Mouse (Mus musculus) midbrain, embryonic 12.5 days (tissue): Measurements from ENCODE around the gene Dagla. TPM values are rescaled to one million over a fixed set of nuclear protein-coding genes. Genes with fewer than 3 reads are reported as not detected.

Experiments used
- ATAC-seq: fragments of 200-750 bp; cut with Nextera tagmentation; 2 replicates; pipeline ENCODE4 v1.8.0; 2017; ENCODE audit warnings: low read depth, moderate TSS enrichment, moderate library complexity; ENCODE audit not compliant: low FRiP score
- H3K27ac ChIP-seq: fragments of 300-500 bp; sonication (generic); replicated peaks from 2 replicates; pipeline ENCODE4 v1.5.1; 2016; ENCODE audit warnings: mild to moderate bottlenecking
- H3K27me3 ChIP-seq: fragments of 300-500 bp; sonication (generic); 2 replicates; pipeline ENCODE4 v1.6.1; 2016; ENCODE audit warnings: mild to moderate bottlenecking
- H3K36me3 ChIP-seq: fragments of 300-500 bp; sonication (generic); 2 replicates; pipeline ENCODE4 v1.6.1; 2016
- H3K4me1 ChIP-seq: fragments of 300-500 bp; sonication (generic); 2 replicates; pipeline ENCODE4 v1.6.1; 2016
- H3K4me2 ChIP-seq: fragments of 300-500 bp; sonication (generic); replicated peaks from 2 replicates; pipeline ENCODE4 v1.6.1; 2016; ENCODE audit warnings: mild to moderate bottlenecking, moderate library complexity
- H3K4me3 ChIP-seq: fragments of 300-500 bp; sonication (generic); 2 replicates; pipeline ENCODE4 v1.5.1; 2016; ENCODE audit warnings: mild to moderate bottlenecking
- H3K9ac ChIP-seq: fragments of 300-500 bp; sonication (generic); replicated peaks from 2 replicates; pipeline ENCODE4 v1.6.1; 2016; ENCODE audit warnings: mild to moderate bottlenecking, moderate library complexity
- H3K9me3 ChIP-seq: fragments of 300-500 bp; sonication (generic); 2 replicates; pipeline ENCODE4 v1.6.1; 2016; ENCODE audit warnings: mild to moderate bottlenecking
- WGBS: fragments of 180-500 bp; shearing (Covaris S2); methylation state at CpG from one replicate; pipeline ENCODE4 v1.1.7; 2016; 5-methylcytosine and 5-hydroxymethylcytosine counted together
- polyA plus RNA-seq: library from polyadenylated mRNA; unstranded; fragments of >200 nt; fragmentation: Nextera tagmentation; extraction: Ambion mirVana; gene quantifications from 2 replicates; pipeline ENCODE4 v1.2.1, GENCODE M21; 2016

The Dagla gene
- polyA plus RNA-seq, 1 experiment from 2014 or later = 4.4 TPM

DNA sequence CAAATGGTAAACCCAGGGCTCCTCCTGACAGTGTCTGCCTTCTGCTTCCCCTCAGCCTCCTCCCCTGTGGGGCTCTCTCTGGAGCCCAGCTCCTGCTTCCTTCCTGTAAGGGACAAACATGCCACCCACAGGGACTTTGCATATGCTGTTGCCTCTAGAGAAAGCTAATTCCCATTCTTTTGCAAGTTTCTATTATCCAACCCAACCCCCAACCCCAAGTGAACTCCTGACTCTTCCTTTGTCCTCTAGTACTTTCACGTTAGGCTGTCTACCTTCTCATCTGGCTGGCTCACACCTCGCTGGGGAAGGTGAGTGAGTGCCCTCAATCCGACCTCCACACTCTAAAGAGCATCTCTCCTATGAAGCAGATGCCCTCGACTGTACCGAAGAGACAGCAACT is 72.8 kb downstream of the Dagla start:
- no peak for ATAC-seq
- 14% methylated on average over 5 of the region's 5 CpGs for WGBS
- H3K27ac ChIP-seq = no peak overlapping the region

DNA sequence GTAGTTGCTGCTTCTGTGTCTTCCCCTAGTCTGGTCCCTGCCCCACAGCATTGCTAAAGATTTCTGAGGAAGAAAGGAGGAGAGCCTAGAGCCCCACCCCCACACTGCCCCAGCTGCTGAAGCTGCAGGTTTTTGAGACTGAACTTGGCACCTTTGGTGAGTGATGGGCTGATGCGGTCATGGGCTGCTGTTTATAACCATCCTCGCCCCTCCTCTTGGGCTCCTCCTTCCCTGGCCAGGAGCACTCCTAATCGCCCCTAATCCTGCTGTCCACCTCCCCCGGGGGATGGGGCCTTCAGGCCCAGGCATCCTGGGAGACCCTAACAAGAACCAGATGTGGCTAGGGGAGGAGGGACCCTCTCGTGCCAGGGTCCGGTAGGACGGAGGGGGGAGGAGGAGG is 73.7 kb downstream of the Dagla start:
- Histone ChIP-seq H3K27me3 (peaks cover 21% of the 10 kb centered on the region), H3K27ac (no peak overlapping the region), H3K4me2 (no peak overlapping the region), H3K36me3 (no peaks in the 10 kb centered on the region), H3K4me1 (peaks cover 13% of the 10 kb centered on the region; the same call in 1 of the 2 replicates), H3K9me3 (no peaks in the 10 kb centered on the region), H3K4me3 (no peak overlapping the region), H3K9ac (no peak overlapping the region)
- 9% methylated on average over 7 of the region's 7 CpGs for WGBS
- ATAC-seq = no peak

More for the DNA sequence above, 72.8 kb downstream of the Dagla start:
- Histone ChIP-seq H3K36me3 (no peaks in the 10 kb centered on the region), H3K4me3 (no peak overlapping the region), H3K9me3 (no peaks in the 10 kb centered on the region), H3K27me3 (peaks cover 21% of the 10 kb centered on the region), H3K9ac (no peak overlapping the region), H3K4me2 (no peak overlapping the region), H3K4me1 (peaks cover 13% of the 10 kb centered on the region; the same call in 1 of the 2 replicates)

DNA sequence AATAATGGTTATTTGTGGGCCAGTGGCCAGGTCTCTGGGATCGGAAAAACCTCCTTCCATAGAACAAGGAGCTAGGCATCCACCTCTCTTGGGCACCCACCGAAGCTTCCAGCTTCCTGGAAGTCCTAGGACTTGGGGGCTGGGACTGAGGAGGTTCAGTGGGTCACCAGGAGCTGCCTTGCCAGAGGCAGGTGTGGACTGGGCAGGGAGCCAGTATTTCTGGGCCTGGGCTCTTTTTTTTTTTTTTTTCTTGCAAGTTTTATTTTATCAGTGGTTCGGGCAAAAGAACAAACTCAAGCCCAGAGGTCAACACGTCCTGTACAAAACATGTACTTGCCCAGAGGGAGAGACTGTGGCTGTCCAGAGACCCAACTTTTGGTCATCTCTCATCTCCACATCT is 78.9 kb downstream of the Dagla start:
- H3K9ac ChIP-seq = no peak overlapping the region
- H3K36me3 ChIP-seq = no peaks in the 10 kb centered on the region
- ATAC-seq = no peak
- no peaks in the 10 kb centered on the region for H3K9me3 ChIP-seq
- no peak overlapping the region for H3K4me2 ChIP-seq
- no peak overlapping the region for H3K4me3 ChIP-seq
- WGBS = 92% methylated on average over 4 of the region's 4 CpGs
- H3K27me3 ChIP-seq = peaks cover 4% of the 10 kb centered on the region; the same call in 1 of the 2 replicates
- no peak overlapping the region for H3K27ac ChIP-seq
- peaks cover 11% of the 10 kb centered on the region for H3K4me1 ChIP-seq

DNA sequence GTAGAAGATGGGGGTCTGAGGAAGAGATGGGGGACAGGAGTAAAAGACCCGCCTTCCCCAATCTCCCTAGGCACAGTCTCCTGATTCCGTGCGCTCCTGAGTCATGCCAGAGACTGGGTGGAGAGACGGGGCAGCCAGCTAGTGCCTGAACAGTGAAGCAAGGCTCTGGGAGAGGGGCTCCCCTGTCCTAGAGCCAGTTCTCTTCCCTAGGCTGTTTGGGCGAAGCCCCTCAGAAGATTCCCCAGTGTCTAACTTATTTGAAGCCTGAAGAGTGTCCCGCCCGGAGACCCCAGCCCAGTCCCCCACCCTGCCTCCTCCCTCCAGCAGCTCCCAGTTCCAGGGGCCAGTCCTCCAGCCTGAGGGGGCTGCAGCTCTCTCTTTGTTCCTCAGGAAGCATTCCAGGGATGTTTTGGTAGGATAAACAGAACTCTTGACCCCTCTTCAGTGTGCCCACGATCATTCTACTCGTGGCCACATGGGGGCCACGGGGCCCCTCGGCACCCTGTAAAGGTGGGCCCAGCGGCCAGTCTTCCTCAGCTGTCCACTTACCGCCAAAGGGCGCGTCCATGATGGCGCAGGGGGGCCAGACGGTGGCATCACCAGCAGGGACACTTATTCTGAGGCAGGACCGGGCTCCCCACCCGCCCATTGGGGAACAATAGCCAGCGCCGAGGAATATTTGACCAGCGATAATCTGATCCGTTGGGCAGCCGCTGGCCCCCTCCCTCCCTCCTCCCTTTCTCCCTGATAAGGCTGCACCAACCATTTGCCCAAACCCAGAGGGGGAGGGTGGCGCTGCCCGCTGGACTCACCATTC is 79.8 kb downstream of the Dagla start:
- Histone ChIP-seq H3K9ac (no peak overlapping the region), H3K4me1 (peaks cover 9% of the 10 kb centered on the region), H3K27ac (0 out of 2 replicates have a peak overlapping the region, but pooled peaks have one; percentile 40), H3K9me3 (no peaks in the 10 kb centered on the region), H3K27me3 (peaks cover 3% of the 10 kb centered on the region; the same call in 1 of the 2 replicates), H3K36me3 (no peaks in the 10 kb centered on the region), H3K4me2 (peak overlapping the region; percentile 38), H3K4me3 (no peak overlapping the region; the same call in 1 of the 2 replicates)
- ATAC-seq = peak; percentile 39; the same call in 1 of the 2 replicates
- WGBS = 29% methylated on average over 26 of the region's 26 CpGs

DNA sequence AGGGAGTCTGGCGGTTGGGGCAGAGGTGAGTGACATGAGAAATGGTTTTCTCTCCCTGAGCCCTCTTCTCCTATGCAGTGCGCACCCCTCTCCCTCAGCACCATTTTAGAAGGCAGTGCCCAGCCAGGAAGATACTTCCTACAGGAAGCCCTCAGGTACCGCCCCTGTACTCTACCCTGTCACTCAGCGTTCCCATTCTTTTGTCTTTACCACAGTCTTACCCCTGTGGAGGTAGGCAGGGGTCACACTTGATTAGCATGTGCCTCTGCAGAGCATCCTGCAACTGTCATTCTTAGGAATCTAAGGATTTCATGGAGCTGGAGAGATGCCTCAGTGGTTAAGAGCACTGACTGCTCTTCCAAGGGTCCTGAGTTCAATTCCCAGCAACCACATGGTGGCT is 81.1 kb downstream of the Dagla start:
- H3K4me1 ChIP-seq = peaks cover 9% of the 10 kb centered on the region
- H3K27ac ChIP-seq = no peak overlapping the region
- no peak overlapping the region for H3K4me3 ChIP-seq
- ATAC-seq = no peak
- peaks cover 2% of the 10 kb centered on the region; the same call in 1 of the 2 replicates for H3K27me3 ChIP-seq
- 73% methylated on average over 4 of the region's 4 CpGs for WGBS
- H3K36me3 ChIP-seq = no peaks in the 10 kb centered on the region
- no peak overlapping the region for H3K4me2 ChIP-seq
- no peaks in the 10 kb centered on the region for H3K9me3 ChIP-seq
- no peak overlapping the region for H3K9ac ChIP-seq

DNA sequence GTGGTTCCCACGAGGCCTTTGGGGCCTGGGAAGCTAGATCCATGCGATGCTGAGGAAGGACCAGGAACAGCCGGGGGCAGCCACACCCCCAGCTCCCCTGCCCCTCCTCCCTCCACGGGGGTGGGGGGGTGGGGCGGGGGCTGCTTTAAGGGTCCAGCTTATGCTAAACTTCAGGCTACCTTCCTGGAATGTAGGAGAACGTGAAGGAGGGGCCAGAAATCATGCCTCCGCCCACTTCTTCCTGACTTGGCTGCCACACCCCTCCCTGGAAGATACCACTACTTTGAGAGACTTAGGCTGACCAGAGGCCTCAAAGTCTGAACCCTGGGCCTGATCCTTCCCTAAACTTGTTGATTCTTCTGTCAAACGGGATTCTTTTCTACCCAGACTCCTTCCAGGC is 82.0 kb downstream of the Dagla start:
- Histone ChIP-seq H3K9me3 (no peaks in the 10 kb centered on the region), H3K27me3 (no peaks in the 10 kb centered on the region), H3K36me3 (no peaks in the 10 kb centered on the region), H3K4me2 (no peak overlapping the region), H3K27ac (no peak overlapping the region), H3K4me3 (no peak overlapping the region), H3K9ac (no peak overlapping the region), H3K4me1 (peaks cover 9% of the 10 kb centered on the region)
- ATAC-seq = no peak
- 37% methylated on average over 8 of the region's 8 CpGs for WGBS

DNA sequence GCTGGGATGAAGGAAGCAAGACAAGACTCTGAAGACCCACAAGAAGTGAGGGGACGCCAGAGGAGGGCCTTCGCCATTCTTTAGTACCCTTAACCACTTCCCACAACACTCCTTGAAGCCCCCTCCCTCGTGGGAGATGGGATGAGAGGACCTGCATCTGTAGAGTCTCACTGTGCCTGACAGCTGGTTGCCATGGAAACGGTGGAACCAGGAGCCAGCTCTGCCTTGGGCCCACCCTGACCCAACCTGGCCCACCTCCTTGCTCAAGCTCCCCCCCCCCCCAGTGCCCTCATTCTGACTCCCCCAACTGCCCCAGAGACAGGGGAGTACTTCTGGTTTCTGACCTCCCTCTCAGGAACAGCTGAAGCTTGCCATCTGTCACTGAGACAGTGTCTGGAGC is 83.1 kb downstream of the Dagla start:
- no peaks in the 10 kb centered on the region for H3K9me3 ChIP-seq
- H3K27me3 ChIP-seq = no peaks in the 10 kb centered on the region
- H3K4me1 ChIP-seq = peaks cover 9% of the 10 kb centered on the region
- ATAC-seq = no peak
- no peak overlapping the region for H3K4me2 ChIP-seq
- H3K36me3 ChIP-seq = no peaks in the 10 kb centered on the region
- no peak overlapping the region for H3K27ac ChIP-seq
- WGBS = 64% methylated on average over 4 of the region's 4 CpGs
- no peak overlapping the region for H3K9ac ChIP-seq
- no peak overlapping the region for H3K4me3 ChIP-seq

DNA sequence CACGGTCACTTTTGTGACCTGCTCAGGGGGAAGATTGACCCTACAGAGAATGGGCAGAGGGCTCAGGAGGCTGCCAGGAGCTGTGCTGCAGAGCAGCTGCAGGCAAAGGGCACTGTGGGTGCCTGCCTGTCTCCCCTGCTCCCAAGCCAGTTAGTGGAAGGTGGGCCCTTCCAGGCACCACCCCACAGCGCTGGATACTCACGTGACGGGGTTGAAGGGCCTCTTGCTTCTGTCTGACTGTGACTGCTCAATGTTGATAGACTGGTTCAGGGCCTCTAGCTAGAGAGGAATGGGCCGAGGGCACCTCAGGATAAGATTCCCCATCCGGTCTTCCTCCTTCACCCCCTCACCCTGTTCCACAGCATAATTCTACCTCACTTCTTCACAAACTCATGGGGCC is 85.1 kb downstream of the Dagla start:
- no peak overlapping the region for H3K4me2 ChIP-seq
- peaks cover 1% of the 10 kb centered on the region; the same call in 1 of the 2 replicates for H3K4me1 ChIP-seq
- H3K4me3 ChIP-seq = no peak overlapping the region
- ATAC-seq = no peak
- H3K27ac ChIP-seq = no peak overlapping the region
- no peaks in the 10 kb centered on the region for H3K9me3 ChIP-seq
- H3K27me3 ChIP-seq = no peaks in the 10 kb centered on the region
- WGBS = 85% methylated on average over 6 of the region's 6 CpGs
- H3K36me3 ChIP-seq = no peaks in the 10 kb centered on the region
- H3K9ac ChIP-seq = no peak overlapping the region

DNA sequence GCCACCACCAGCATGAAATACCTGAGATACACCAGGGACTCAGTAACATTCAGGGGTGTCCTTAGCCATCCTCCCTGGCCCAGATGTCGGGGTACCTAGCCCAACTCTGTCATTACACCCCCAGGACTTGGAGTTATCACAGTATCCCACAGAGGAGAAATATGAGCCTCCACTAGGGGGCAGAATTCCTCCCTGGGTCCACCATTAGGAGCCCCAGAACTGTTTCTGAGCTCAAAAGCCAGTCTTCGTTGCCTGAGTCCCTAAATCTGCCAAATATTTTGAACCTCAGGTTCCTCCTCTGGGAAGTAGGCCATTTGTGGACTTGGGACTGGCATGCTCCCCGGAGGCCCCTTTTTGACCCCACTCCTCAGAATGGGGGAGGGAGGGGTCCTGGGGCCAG is 85.6 kb downstream of the Dagla start:
- Histone ChIP-seq H3K27me3 (no peaks in the 10 kb centered on the region), H3K9me3 (no peaks in the 10 kb centered on the region), H3K9ac (no peak overlapping the region), H3K4me1 (no peaks in the 10 kb centered on the region), H3K27ac (no peak overlapping the region), H3K36me3 (no peaks in the 10 kb centered on the region), H3K4me3 (no peak overlapping the region), H3K4me2 (no peak overlapping the region)
- ATAC-seq = 0 out of 2 replicates have a peak, but pooled peaks have one; percentile 20
- 58% methylated on average over 3 of the region's 3 CpGs for WGBS

DNA sequence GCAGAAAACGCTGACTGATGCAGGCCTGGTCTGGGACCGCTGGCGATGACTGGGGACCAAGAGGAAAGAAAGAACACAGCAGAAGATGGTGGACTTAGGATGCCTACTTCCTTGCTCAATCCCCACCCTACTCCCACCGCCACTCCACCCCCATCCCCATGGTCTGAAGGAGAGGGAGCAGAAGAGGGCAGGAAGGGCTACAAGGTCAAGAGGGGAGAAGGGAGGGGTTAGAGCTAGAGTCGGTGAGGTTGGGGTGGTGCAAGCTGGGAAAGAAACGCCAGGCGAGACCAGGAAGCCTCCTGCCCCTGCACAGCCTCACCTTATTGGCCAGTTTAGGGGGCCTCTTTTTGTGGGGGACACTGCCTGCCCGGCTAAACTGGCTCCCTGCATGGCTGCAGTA is 88.6 kb downstream of the Dagla start:
- Histone ChIP-seq H3K4me1 (no peaks in the 10 kb centered on the region), H3K9ac (no peak overlapping the region), H3K9me3 (no peaks in the 10 kb centered on the region), H3K27me3 (no peaks in the 10 kb centered on the region), H3K4me3 (no peak overlapping the region), H3K27ac (no peak overlapping the region), H3K4me2 (no peak overlapping the region), H3K36me3 (peaks cover 2% of the 10 kb centered on the region)
- WGBS = 83% methylated on average over 8 of the region's 8 CpGs
- ATAC-seq = no peak

DNA sequence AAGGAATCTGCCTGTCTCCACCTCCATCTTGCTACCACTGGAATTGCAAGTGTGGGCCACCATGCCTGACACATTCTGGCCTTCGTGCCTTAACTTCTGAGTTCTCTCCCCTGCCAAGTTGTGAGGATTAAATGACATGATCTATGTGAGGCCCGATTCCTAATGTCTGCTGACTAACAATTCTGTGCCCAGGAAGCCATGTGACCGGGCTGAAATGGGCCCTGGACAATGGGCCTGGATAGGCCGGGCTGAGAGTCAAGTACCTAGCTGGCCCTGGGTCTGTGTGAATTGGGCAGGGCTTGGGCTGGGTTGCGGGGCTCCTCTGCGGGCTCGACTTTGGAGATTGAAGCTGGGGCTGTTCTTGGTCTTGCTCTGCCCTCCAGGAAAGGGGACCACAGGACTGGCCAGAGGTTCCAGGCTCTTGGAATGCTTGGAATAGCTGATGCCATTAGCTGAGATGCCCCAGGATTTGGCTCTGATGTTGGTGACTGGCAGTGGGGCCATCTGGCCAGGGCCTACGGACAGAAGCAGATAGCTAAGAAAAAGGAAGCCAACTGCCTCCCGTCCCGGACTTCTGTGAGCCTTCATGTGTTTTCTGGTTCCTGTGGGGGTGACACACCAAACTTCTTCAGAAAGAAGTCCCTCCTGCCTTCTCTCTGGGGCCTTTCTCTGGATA is 90.7 kb downstream of the Dagla start:
- H3K9me3 ChIP-seq = no peaks in the 10 kb centered on the region
- H3K9ac ChIP-seq = no peak overlapping the region
- no peak overlapping the region for H3K27ac ChIP-seq
- no peaks in the 10 kb centered on the region for H3K27me3 ChIP-seq
- 88% methylated on average over 10 of the region's 10 CpGs for WGBS
- H3K4me1 ChIP-seq = no peaks in the 10 kb centered on the region
- no peak for ATAC-seq
- H3K4me3 ChIP-seq = no peak overlapping the region
- H3K36me3 ChIP-seq = peaks cover 23% of the 10 kb centered on the region
- H3K4me2 ChIP-seq = no peak overlapping the region

DNA sequence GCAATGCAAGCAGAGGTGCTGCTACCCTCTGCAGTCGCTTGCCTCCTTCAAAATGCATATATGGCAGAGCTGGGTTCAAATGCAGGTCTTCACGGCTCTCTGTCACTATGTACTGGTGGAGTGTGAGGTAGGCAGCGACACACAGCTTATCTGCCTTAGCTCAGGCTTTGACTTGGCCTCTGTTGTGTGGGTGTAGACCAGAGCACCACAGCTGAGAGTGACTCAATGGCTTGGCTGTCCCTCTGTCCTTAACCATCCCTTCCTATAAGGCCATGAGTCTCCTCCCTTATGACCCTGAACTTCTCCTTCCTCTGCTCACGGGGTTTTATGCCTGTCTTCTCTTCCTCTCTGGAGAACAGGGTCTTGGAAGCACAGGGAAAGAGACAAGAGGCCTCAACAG is 93.8 kb downstream of the Dagla start:
- Histone ChIP-seq H3K9me3 (no peaks in the 10 kb centered on the region), H3K9ac (no peak overlapping the region), H3K4me2 (no peak overlapping the region), H3K36me3 (peaks cover 53% of the 10 kb centered on the region), H3K27ac (no peak overlapping the region), H3K4me1 (no peaks in the 10 kb centered on the region), H3K4me3 (no peak overlapping the region), H3K27me3 (no peaks in the 10 kb centered on the region)
- 84% methylated on average over 4 of the region's 4 CpGs for WGBS
- no peak for ATAC-seq
